In genomic region chr9:74002388-74002990, GRCm38 (mm10) we compare ENCODE assay signal across 14 mouse cellular contexts. TPM values are rescaled to one million over a fixed set of nuclear protein-coding genes. Genes with fewer than 3 reads are reported as not detected.
DNase-seq lines count a peak whose midpoint lies in the region; ATAC-seq lines count a peak whose summit lies in the region.
"Had no signal": no experiment of that assay in that cellular context is flagged by ENCODE, and none has a peak within 500 bp of the region (broad histone marks: within the 10 kb centered on the region; RNA-seq: fewer than 3 reads in every experiment).

No protein-coding gene starts in this region.

- H3K36me3 ChIP-seq in intestine, embryonic 14.5 days (ENCODE audit: control insufficient read depth, insufficient read depth, low read length), result no peaks in the 10 kb centered on the region
- no peaks in the 10 kb centered on the region for H3K36me3 ChIP-seq in intestine, embryonic 15.5 days
- H3K36me3 ChIP-seq: heart, embryonic 12.5 days; stomach, embryonic 15.5 days had no signal

- no peaks in the 10 kb centered on the region for H3K27me3 ChIP-seq in intestine, embryonic 14.5 days (replicated peaks; ENCODE audit: control insufficient read depth, insufficient read depth, low read length)
- no peaks in the 10 kb centered on the region for H3K27me3 ChIP-seq in intestine, embryonic 15.5 days (replicated peaks)
- H3K27me3 ChIP-seq: heart, embryonic 12.5 days; stomach, embryonic 15.5 days had no signal

- peak overlapping the region; percentile 27 for H3K27ac ChIP-seq in intestine, embryonic 14.5 days (ENCODE audit: low read depth)
- H3K27ac ChIP-seq in intestine, embryonic 15.5 days, result no peak overlapping the region
- H3K27ac ChIP-seq: stomach, embryonic 15.5 days had no signal

- WGBS in intestine, embryonic 14.5 days, result 21% methylated on average over 6 of the region's 6 CpGs
- WGBS in intestine, embryonic 15.5 days, result 22% methylated on average over 6 of the region's 6 CpGs

- H3K4me1 ChIP-seq in intestine, embryonic 14.5 days (replicated peaks; ENCODE audit: control insufficient read depth, insufficient read depth, low read length), result no peaks in the 10 kb centered on the region
- H3K4me1 ChIP-seq in intestine, embryonic 15.5 days (replicated peaks), result no peaks in the 10 kb centered on the region
- H3K4me1 ChIP-seq: stomach, embryonic 15.5 days had no signal

- H3K9ac ChIP-seq in intestine, embryonic 14.5 days (ENCODE audit: low read length), result no peak overlapping the region
- no peak overlapping the region for H3K9ac ChIP-seq in intestine, embryonic 15.5 days
- H3K9ac ChIP-seq: heart, embryonic 12.5 days; stomach, embryonic 15.5 days had no signal

- no peak overlapping the region for H3K4me2 ChIP-seq in intestine, embryonic 14.5 days (ENCODE audit: low read length)
- H3K4me2 ChIP-seq in intestine, embryonic 15.5 days (replicated peaks), result no peak overlapping the region
- H3K4me2 ChIP-seq: heart, embryonic 12.5 days; stomach, embryonic 15.5 days had no signal

- DNase-seq in cerebellum, adult 9-11 months, result peak; percentile 3
- DNase-seq in cerebellum, adult 9-10 months, result no peak
- DNase-seq in intestine, embryonic 14.5 days (ENCODE audit: low spot score), result no peak
- peak; percentile 28 for DNase-seq in Muller cell, postnatal 12 days (ENCODE audit: inconsistent ontology term)
- peak; percentile 11 for DNase-seq in forelimb bud, embryonic 11.5 days (ENCODE audit: low read depth, low spot score)
- no peak for DNase-seq in gastrocnemius, postnatal 25 days
- no peak for DNase-seq in thymus, postnatal 25 days
- DNase-seq: layer of hippocampus, postnatal 36 days; lung, postnatal 36 days had no signal

- no peaks in the 10 kb centered on the region for H3K9me3 ChIP-seq in intestine, embryonic 14.5 days (ENCODE audit: control insufficient read depth, low read length)
- H3K9me3 ChIP-seq in intestine, embryonic 15.5 days, result no peaks in the 10 kb centered on the region
- H3K9me3 ChIP-seq: heart, embryonic 12.5 days; stomach, embryonic 15.5 days had no signal

- no peak overlapping the region for H3K4me3 ChIP-seq in intestine, embryonic 14.5 days (ENCODE audit: low read depth, low read length)
- H3K4me3 ChIP-seq in intestine, embryonic 15.5 days (replicated peaks), result no peak overlapping the region
- H3K4me3 ChIP-seq: heart, embryonic 12.5 days; stomach, embryonic 15.5 days had no signal

- ATAC-seq in intestine, embryonic 14.5 days (replicated peaks; ENCODE audit: low FRiP score, low TSS enrichment, low read depth), result no peak
- no peak for ATAC-seq in intestine, embryonic 15.5 days

RNA-seq across cellular contexts. Expression of gene Unc13c, which starts 33.7 kb away (rescaled TPM):
- 0.24 and 0.44 TPM in 2 replicates for polyA plus RNA-seq in intestine, embryonic 14.5 days (2014; fragmentation: Nextera tagmentation; extraction: Ambion mirVana)
- 0.16 and 0.20 TPM in 2 replicates for polyA plus RNA-seq in intestine, embryonic 15.5 days (2015; fragmentation: Nextera tagmentation; extraction: Ambion mirVana)
- under 1 TPM; 0.13 to 0.16 TPM for total RNA-seq in gastrocnemius, postnatal 25 days (2021)
- total RNA-seq: common myeloid progenitor, adult 5-6 weeks; liver, adult 2 months had no signal
- polyA plus RNA-seq: liver, adult 2 months had no signal

Comparison
In these comparisons a context has a peak if more than half of its experiments do, and no peak if none do; other contexts are left out.
1. DNase-seq: peak in cerebellum, adult 9-11 months (single experiment), Muller cell, postnatal 12 days (single experiment) and forelimb bud, embryonic 11.5 days (single experiment); none in cerebellum, adult 9-10 months (single experiment), intestine, embryonic 14.5 days (single experiment), gastrocnemius, postnatal 25 days (single experiment) and thymus, postnatal 25 days (single experiment).